ENCODE assay signal across 27 mouse cellular contexts in genomic region chr2:180610283-180610682, GRCm38 (mm10). TPM values are rescaled to one million over a fixed set of nuclear protein-coding genes. Genes with fewer than 3 reads are reported as not detected.
DNase-seq lines count a peak whose midpoint lies in the region; ATAC-seq and TF ChIP-seq lines count a peak whose summit lies in the region.
"Had no signal": no experiment of that assay in that cellular context is flagged by ENCODE, and none has a peak within 500 bp of the region (broad histone marks: within the 10 kb centered on the region; RNA-seq: fewer than 3 reads in every experiment).

No protein-coding gene starts in this region.

- TF ChIP-seq EP300 in liver, postnatal 0 days (IDR thresholded peaks at IDR 0.05; ENCODE audit: low read depth) = no peak

- peak overlapping the region; percentile 17; the same call in 1 of the 2 replicates for H3K27ac ChIP-seq in embryonic facial prominence, embryonic 13.5 days
- H3K27ac ChIP-seq in embryonic facial prominence, embryonic 10.5 days (replicated peaks) = no peak overlapping the region
- peak overlapping the region; percentile 81 for H3K27ac ChIP-seq in limb, embryonic 15.5 days
- H3K27ac ChIP-seq in liver, postnatal 0 days (ENCODE audit: low read depth) = peak overlapping the region; percentile 35; the same call in 1 of the 2 replicates
- H3K27ac ChIP-seq in hindbrain, embryonic 11.5 days (ENCODE audit: low read depth, low read length) = no peak overlapping the region
- H3K27ac ChIP-seq: forebrain, embryonic 15.5 days; hindbrain, embryonic 10.5 days; layer of hippocampus, adult 2 months; neural tube, embryonic 15.5 days had no signal

- 79% methylated on average over 4 of the region's 4 CpGs for WGBS in embryonic facial prominence, embryonic 13.5 days
- 77% methylated on average over 4 of the region's 4 CpGs for WGBS in embryonic facial prominence, embryonic 10.5 days
- 58% methylated on average over 4 of the region's 4 CpGs for WGBS in limb, embryonic 15.5 days
- WGBS in liver, postnatal 0 days (ENCODE audit: insufficient replicate concordance) = 52% methylated on average over 4 of the region's 4 CpGs
- WGBS in hindbrain, embryonic 11.5 days = 77% methylated on average over 4 of the region's 4 CpGs

- peaks cover 2% of the 10 kb centered on the region; the same call in 1 of the 2 replicates for H3K4me1 ChIP-seq in embryonic facial prominence, embryonic 13.5 days
- H3K4me1 ChIP-seq in embryonic facial prominence, embryonic 10.5 days = peaks cover 2% of the 10 kb centered on the region; the same call in 1 of the 2 replicates
- peaks cover 6% of the 10 kb centered on the region; the same call in 1 of the 2 replicates for H3K4me1 ChIP-seq in limb, embryonic 15.5 days
- H3K4me1 ChIP-seq in liver, postnatal 0 days (ENCODE audit: insufficient read depth) = peaks cover 5% of the 10 kb centered on the region; the same call in 1 of the 2 replicates
- no peaks in the 10 kb centered on the region for H3K4me1 ChIP-seq in hindbrain, embryonic 11.5 days (replicated peaks; ENCODE audit: control insufficient read depth, insufficient read depth, low read length)
- H3K4me1 ChIP-seq: forebrain, embryonic 15.5 days; neural tube, embryonic 15.5 days had no signal

- no peak overlapping the region for H3K9ac ChIP-seq in embryonic facial prominence, embryonic 13.5 days
- no peak overlapping the region for H3K9ac ChIP-seq in limb, embryonic 15.5 days
- H3K9ac ChIP-seq in liver, postnatal 0 days (replicated peaks) = no peak overlapping the region
- H3K9ac ChIP-seq in hindbrain, embryonic 11.5 days (ENCODE audit: low read depth, low read length) = no peak overlapping the region
- H3K9ac ChIP-seq: forebrain, embryonic 15.5 days; heart, embryonic 12.5 days; neural tube, embryonic 15.5 days had no signal

- no peak overlapping the region for H3K4me3 ChIP-seq in embryonic facial prominence, embryonic 13.5 days
- no peak overlapping the region for H3K4me3 ChIP-seq in embryonic facial prominence, embryonic 10.5 days
- no peak overlapping the region for H3K4me3 ChIP-seq in limb, embryonic 15.5 days
- H3K4me3 ChIP-seq in liver, postnatal 0 days (ENCODE audit: low read depth, low read length) = no peak overlapping the region
- H3K4me3 ChIP-seq in hindbrain, embryonic 11.5 days (ENCODE audit: low read depth, low read length) = no peak overlapping the region
- H3K4me3 ChIP-seq: forebrain, embryonic 15.5 days; heart, embryonic 12.5 days; hindbrain, embryonic 10.5 days; layer of hippocampus, adult 2 months; neural tube, embryonic 15.5 days had no signal

- no peak overlapping the region for H3K4me2 ChIP-seq in embryonic facial prominence, embryonic 13.5 days
- H3K4me2 ChIP-seq in limb, embryonic 15.5 days = no peak overlapping the region
- no peak overlapping the region for H3K4me2 ChIP-seq in liver, postnatal 0 days (ENCODE audit: low read depth, low read length)
- no peak overlapping the region for H3K4me2 ChIP-seq in hindbrain, embryonic 11.5 days (replicated peaks; ENCODE audit: low read depth, low read length)
- H3K4me2 ChIP-seq: forebrain, embryonic 15.5 days; heart, embryonic 12.5 days; midbrain, embryonic 11.5 days; neural tube, embryonic 15.5 days had no signal

- no peak for ATAC-seq in embryonic facial prominence, embryonic 13.5 days (ENCODE audit: insufficient number of reproducible peaks, insufficient read depth, low FRiP score, low TSS enrichment, low read depth)
- no peak for ATAC-seq in limb, embryonic 15.5 days (ENCODE audit: insufficient number of reproducible peaks, low FRiP score, low TSS enrichment, low read depth)
- ATAC-seq in liver, postnatal 0 days = peak; percentile 55
- ATAC-seq in hindbrain, embryonic 11.5 days (ENCODE audit: low FRiP score) = no peak
- ATAC-seq: activated CD4-positive, CD25-positive, alpha-beta regulatory T cell, adult 4 months; forebrain, embryonic 15.5 days had no signal

- no peaks in the 10 kb centered on the region for H3K27me3 ChIP-seq in embryonic facial prominence, embryonic 13.5 days
- H3K27me3 ChIP-seq in embryonic facial prominence, embryonic 10.5 days (replicated peaks; ENCODE audit: low read depth, poor library complexity, severe bottlenecking) = no peaks in the 10 kb centered on the region
- no peaks in the 10 kb centered on the region for H3K27me3 ChIP-seq in limb, embryonic 15.5 days
- no peaks in the 10 kb centered on the region for H3K27me3 ChIP-seq in liver, postnatal 0 days (ENCODE audit: insufficient read depth, low read length)
- no peaks in the 10 kb centered on the region for H3K27me3 ChIP-seq in hindbrain, embryonic 11.5 days (ENCODE audit: control insufficient read depth, insufficient read depth, low read length)
- H3K27me3 ChIP-seq: forebrain, embryonic 15.5 days; neural tube, embryonic 15.5 days had no signal

- no peaks in the 10 kb centered on the region for H3K9me3 ChIP-seq in embryonic facial prominence, embryonic 13.5 days
- no peaks in the 10 kb centered on the region for H3K9me3 ChIP-seq in embryonic facial prominence, embryonic 10.5 days
- no peaks in the 10 kb centered on the region for H3K9me3 ChIP-seq in limb, embryonic 15.5 days
- H3K9me3 ChIP-seq in liver, postnatal 0 days (ENCODE audit: low read length) = no peaks in the 10 kb centered on the region
- H3K9me3 ChIP-seq in hindbrain, embryonic 11.5 days (ENCODE audit: control insufficient read depth, low read length) = no peaks in the 10 kb centered on the region
- H3K9me3 ChIP-seq: forebrain, embryonic 15.5 days; heart, embryonic 12.5 days; hindbrain, embryonic 10.5 days; neural tube, embryonic 15.5 days had no signal

- DNase-seq in embryonic facial prominence, embryonic 10.5 days (ENCODE audit: low spot score) = no peak
- DNase-seq in liver, postnatal 0 days = no peak
- DNase-seq in thymus, postnatal 10 days (ENCODE audit: low spot score in 2 of 2) = no peak
- DNase-seq in hindbrain, embryonic 11.5 days (ENCODE audit: low spot score) = no peak
- DNase-seq in kidney, adult 18-20 months = no peak
- DNase-seq: adrenal gland, adult 8-10 months; cerebellum, adult 18-20 months; cerebellum, postnatal 25 days; gastrocnemius, postnatal 10 days; heart, adult 11 months; heart, postnatal 10 days; kidney, adult 8-10 months; kidney, postnatal 10 days; lung, adult 2 months; lung, postnatal 14 days; right cerebral cortex, adult 18-20 months; right cerebral cortex, postnatal 4 days had no signal

- peaks cover 4% of the 10 kb centered on the region; the same call in 1 of the 2 replicates for H3K36me3 ChIP-seq in embryonic facial prominence, embryonic 13.5 days
- H3K36me3 ChIP-seq in embryonic facial prominence, embryonic 10.5 days (replicated peaks) = no peaks in the 10 kb centered on the region
- H3K36me3 ChIP-seq in limb, embryonic 15.5 days = peaks cover 10% of the 10 kb centered on the region; the same call in 1 of the 2 replicates
- H3K36me3 ChIP-seq in liver, postnatal 0 days (replicated peaks; ENCODE audit: insufficient read depth, low read length) = no peaks in the 10 kb centered on the region
- H3K36me3 ChIP-seq in hindbrain, embryonic 11.5 days (ENCODE audit: control insufficient read depth, insufficient read depth, low read length) = no peaks in the 10 kb centered on the region
- H3K36me3 ChIP-seq: forebrain, embryonic 15.5 days; heart, embryonic 12.5 days; hindbrain, embryonic 10.5 days had no signal

- TF ChIP-seq CTCF in liver, postnatal 0 days (IDR thresholded peaks at IDR 0.05; ENCODE audit: low read depth) = no peak

RNA-seq across cellular contexts. Expression of gene Col9a3, which starts 12.7 kb away (rescaled TPM):
- polyA plus RNA-seq in embryonic facial prominence, embryonic 13.5 days (2015; fragmentation: Nextera tagmentation; extraction: Ambion mirVana) = 204 and 275 TPM in 2 replicates
- 12.2 and 12.3 TPM in 2 replicates for polyA plus RNA-seq in embryonic facial prominence, embryonic 10.5 days (2016; fragmentation: Nextera tagmentation; extraction: Ambion mirVana)
- 412 and 416 TPM in 2 replicates for polyA plus RNA-seq in limb, embryonic 15.5 days (2015; fragmentation: Nextera tagmentation; extraction: Ambion mirVana)
- polyA plus RNA-seq in liver, postnatal 0 days (2015; fragmentation: Nextera tagmentation; extraction: Ambion mirVana) = 0.41 and 0.63 TPM in 2 replicates
- 22.3 and 22.6 TPM in 2 replicates for polyA plus RNA-seq in hindbrain, embryonic 11.5 days (2014; fragmentation: Nextera tagmentation; extraction: Ambion mirVana)

RNA-seq across cellular contexts. Expression of gene Ogfr, which starts 21.2 kb away (rescaled TPM):
- 71.5 and 77.2 TPM in 2 replicates for polyA plus RNA-seq in embryonic facial prominence, embryonic 13.5 days (2015; fragmentation: Nextera tagmentation; extraction: Ambion mirVana)
- polyA plus RNA-seq in embryonic facial prominence, embryonic 10.5 days (2016; fragmentation: Nextera tagmentation; extraction: Ambion mirVana) = 104 and 107 TPM in 2 replicates
- polyA plus RNA-seq in limb, embryonic 15.5 days (2015; fragmentation: Nextera tagmentation; extraction: Ambion mirVana) = 57.3 and 60.6 TPM in 2 replicates
- polyA plus RNA-seq in liver, postnatal 0 days (2015; fragmentation: Nextera tagmentation; extraction: Ambion mirVana) = 22.7 and 24.9 TPM in 2 replicates
- polyA plus RNA-seq in hindbrain, embryonic 11.5 days (2014; fragmentation: Nextera tagmentation; extraction: Ambion mirVana) = 99.0 and 104 TPM in 2 replicates

RNA-seq across cellular contexts. Expression of gene Mrgbp, which starts 29.2 kb away (rescaled TPM):
- 36.8 and 37.5 TPM in 2 replicates for polyA plus RNA-seq in embryonic facial prominence, embryonic 13.5 days (2015; fragmentation: Nextera tagmentation; extraction: Ambion mirVana)
- 34.6 and 35.1 TPM in 2 replicates for polyA plus RNA-seq in embryonic facial prominence, embryonic 10.5 days (2016; fragmentation: Nextera tagmentation; extraction: Ambion mirVana)
- polyA plus RNA-seq in limb, embryonic 15.5 days (2015; fragmentation: Nextera tagmentation; extraction: Ambion mirVana) = 28.6 and 30.3 TPM in 2 replicates
- polyA plus RNA-seq in liver, postnatal 0 days (2015; fragmentation: Nextera tagmentation; extraction: Ambion mirVana) = 7.3 and 7.5 TPM in 2 replicates
- polyA plus RNA-seq in hindbrain, embryonic 11.5 days (2014; fragmentation: Nextera tagmentation; extraction: Ambion mirVana) = 43.3 and 43.6 TPM in 2 replicates

RNA-seq across cellular contexts. Expression of gene Tcfl5, which starts 32.2 kb away (rescaled TPM):
- polyA plus RNA-seq in embryonic facial prominence, embryonic 13.5 days (2015; fragmentation: Nextera tagmentation; extraction: Ambion mirVana) = 0.28 and 0.65 TPM in 2 replicates
- polyA plus RNA-seq in embryonic facial prominence, embryonic 10.5 days (2016; fragmentation: Nextera tagmentation; extraction: Ambion mirVana) = 0.11 and 0.18 TPM in 2 replicates
- 0.22 and 0.45 TPM in 2 replicates for polyA plus RNA-seq in limb, embryonic 15.5 days (2015; fragmentation: Nextera tagmentation; extraction: Ambion mirVana)
- not detected in 2 replicates for polyA plus RNA-seq in liver, postnatal 0 days (2015; fragmentation: Nextera tagmentation; extraction: Ambion mirVana)
- 0.38 and 0.60 TPM in 2 replicates for polyA plus RNA-seq in hindbrain, embryonic 11.5 days (2014; fragmentation: Nextera tagmentation; extraction: Ambion mirVana)
- polyA plus RNA-seq: activated CD4-positive, CD25-positive, alpha-beta regulatory T cell, adult 4 months; thymus, postnatal 0 days had no signal

Comparison
In these comparisons a context has a peak if more than half of its experiments do, and no peak if none do; other contexts are left out.
1. H3K27ac ChIP-seq: peak in embryonic facial prominence, embryonic 13.5 days (single experiment), limb, embryonic 15.5 days (single experiment) and liver, postnatal 0 days (single experiment); none in embryonic facial prominence, embryonic 10.5 days (single experiment) and hindbrain, embryonic 11.5 days (single experiment).